Mouse (Mus musculus): Measurements from ENCODE around the gene Szt2.

Szt2 gene

DNA sequence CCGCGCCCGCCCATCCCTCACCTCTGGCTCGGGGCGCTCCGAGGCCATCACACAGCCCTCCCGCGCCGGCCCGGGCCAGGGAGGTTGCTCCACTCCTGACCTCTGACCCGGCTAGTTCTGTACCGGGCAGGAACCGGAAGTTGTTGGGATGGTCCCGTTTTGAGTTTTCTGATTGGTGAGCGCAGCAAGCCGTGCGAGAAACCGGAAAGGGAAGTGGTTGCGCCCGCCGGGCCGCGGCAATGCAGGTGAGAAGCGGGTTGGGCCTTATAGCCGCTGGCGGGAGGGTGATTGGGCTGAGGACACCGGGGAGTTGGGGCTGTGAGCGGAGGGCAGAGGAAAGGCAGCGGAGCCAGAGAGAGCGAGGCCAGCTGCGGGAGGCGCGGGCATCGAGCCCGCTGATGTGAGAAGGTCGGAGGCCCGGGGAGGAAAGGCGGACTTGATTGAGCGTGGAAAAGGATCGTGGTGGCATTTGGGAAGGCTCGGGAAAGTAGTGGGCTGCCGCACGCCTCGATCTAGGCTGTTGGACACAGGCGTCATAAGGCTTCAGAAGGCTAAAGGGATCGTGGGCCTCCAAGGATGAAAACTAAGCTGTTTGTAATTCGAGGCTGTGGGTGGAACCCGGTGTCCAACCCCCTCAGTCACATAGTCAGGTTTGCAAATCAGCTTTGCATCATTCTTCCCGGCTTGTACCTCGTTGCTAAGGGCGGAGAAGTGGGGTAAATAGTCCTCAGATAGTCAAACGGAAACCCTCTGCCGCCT, at the start of gene Szt2, which contains the start of gene Med8:
Szt2 (minus strand) TSS at position 132 of the 759 bp plus-strand sequence.
Med8 (plus strand) TSS at position 196 of the 759 bp plus-strand sequence.
- peak; percentile 93 for DNase-seq (ENCODE audit: low spot score in 2 of 2)

DNA sequence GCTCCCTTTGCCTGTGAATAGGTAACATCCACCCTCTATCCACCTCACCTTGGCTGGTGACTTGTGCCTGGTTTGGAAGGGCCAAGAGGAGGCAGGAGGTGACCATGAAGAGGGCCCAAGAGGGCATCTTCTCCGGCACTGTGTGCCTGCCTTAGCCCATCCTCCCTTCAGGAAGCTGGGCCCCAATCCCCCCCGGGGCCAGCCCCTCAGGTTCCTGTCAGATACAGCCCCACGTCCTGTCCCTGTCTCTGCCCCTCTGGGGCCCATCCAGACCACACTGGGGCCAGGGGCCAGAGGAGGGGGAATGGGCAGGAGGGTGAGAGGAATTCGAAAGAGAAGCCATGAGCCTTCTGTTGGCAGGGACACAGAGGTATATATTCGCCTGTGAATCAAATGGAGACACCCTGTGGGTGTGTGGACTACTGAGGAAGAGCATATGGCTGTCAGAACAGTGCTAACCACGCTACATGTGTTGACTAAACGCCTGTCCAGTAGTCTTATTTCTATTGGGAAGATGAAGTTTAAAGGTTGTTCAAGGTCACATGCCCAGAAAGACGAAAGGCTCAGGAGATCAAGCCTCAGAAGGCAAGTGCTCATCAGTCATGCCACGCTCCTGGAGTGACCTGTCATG, 48.4 kb upstream of the Szt2 start, which contains the start of gene Mpl:
Mpl (minus strand) TSS at position 169 of the 631 bp plus-strand sequence.
- no peak for DNase-seq (ENCODE audit: low spot score in 2 of 2)

DNA sequence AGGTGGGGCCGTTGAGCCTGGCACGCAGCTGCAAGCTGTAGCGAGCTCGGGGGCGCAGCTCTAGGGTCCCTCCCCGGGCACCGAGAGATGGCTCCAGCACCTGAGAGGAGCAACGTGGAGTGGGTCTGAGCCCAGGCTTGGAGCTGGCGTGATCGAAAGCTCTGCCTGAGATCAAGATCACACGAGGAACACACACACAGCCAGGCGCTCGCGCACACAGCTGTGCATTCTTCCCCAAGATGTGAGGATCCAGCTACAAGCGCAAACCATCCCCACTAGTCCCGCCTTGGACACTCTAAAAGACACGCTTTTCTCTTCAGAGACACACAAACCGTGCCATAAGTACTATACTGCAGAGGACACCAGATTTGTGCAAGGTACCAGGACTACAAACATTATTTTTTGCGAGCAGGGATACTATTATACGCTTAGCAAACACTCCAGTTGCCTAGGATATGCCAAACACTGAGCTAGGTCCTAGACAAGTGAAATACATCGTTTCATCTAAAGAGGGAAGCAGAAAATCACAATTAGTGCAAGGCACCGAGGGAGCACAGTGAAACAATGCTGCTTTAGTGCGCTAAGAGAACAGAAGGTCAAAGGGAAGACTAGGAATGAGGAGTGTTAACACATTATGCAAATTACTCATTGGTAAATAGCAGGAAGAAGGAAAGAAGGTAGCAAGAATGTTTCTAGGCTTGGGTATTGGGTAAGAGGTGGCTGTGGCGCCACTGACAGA, 37.5 kb upstream of the Szt2 start:
- no peak for DNase-seq (ENCODE audit: low spot score in 2 of 2)

DNA sequence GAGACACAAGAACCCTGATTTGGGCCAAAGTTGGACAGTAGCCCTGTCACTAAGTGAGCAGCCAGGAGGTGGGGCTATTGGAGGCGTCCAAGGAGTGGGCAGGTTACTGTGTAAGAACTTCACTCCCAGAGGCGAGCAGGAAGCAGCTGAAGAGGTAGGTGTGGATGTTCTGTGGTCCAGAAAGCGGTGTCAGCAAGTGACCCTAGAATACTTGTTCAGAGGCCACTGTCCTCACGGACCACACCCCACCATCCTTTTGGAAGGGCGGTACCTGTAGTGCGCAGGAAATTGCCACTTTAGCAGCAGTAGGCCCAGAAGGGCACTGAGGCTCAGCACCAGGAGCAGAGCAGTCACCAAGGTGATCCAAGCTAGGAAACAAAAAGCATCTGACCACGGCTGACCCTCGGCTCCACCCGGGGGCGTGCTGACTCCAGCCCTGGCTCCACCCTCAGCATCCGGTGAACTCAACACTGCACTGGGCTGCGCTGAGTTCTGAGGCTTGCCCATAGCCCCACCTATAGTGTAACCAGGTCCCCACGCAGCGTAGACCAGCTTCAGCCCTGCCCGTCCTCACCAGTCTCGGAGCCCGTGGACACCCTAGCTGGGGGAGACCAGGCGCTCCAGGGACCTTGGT, 36.8 kb upstream of the Szt2 start:
- DNase-seq (ENCODE audit: low spot score in 2 of 2) = no peak

DNA sequence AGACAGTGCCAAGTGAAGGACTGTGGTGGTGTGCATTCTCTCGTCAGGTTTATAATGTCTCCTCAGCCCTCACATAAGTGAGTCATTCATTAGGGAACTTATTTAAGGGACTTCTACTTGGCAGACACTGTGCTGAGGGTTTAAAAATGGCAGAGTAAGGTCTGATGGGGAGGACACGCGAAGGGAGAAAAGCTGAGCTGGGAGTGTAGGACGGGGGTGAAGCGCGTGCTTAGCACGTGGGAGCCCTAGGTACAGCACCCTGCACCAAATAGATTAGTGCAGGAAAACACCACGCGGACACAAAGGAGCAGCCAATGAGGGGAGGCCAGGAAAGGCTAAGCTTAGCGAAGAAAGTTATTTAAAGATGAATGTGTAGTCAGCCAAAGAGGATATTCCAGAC, 36.0 kb upstream of the Szt2 start:
- DNase-seq (ENCODE audit: low spot score in 2 of 2) = no peak

DNA sequence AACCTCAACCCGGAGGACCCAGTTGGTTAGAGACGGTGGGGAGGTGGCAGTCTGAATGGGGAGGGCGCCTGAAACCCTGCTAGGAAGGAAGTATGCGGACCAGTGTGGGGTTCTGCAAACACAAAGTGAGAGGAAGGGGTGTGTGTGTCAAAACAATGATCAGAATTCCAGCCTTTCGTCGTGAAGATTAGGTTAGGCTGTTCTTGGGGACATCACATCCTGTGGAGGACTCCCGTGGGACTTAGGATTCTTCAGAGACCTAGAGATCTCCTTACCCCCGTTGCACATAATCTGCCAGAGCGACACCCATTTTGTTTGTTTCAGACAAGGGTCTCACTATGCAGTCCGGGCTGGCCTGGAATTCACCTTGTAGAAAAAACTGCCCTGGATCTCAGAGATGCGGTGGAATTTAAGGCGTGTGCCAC, 28.8 kb upstream of the Szt2 start:
- peak; percentile 9 to 12 for DNase-seq (ENCODE audit: low spot score in 2 of 2)

DNA sequence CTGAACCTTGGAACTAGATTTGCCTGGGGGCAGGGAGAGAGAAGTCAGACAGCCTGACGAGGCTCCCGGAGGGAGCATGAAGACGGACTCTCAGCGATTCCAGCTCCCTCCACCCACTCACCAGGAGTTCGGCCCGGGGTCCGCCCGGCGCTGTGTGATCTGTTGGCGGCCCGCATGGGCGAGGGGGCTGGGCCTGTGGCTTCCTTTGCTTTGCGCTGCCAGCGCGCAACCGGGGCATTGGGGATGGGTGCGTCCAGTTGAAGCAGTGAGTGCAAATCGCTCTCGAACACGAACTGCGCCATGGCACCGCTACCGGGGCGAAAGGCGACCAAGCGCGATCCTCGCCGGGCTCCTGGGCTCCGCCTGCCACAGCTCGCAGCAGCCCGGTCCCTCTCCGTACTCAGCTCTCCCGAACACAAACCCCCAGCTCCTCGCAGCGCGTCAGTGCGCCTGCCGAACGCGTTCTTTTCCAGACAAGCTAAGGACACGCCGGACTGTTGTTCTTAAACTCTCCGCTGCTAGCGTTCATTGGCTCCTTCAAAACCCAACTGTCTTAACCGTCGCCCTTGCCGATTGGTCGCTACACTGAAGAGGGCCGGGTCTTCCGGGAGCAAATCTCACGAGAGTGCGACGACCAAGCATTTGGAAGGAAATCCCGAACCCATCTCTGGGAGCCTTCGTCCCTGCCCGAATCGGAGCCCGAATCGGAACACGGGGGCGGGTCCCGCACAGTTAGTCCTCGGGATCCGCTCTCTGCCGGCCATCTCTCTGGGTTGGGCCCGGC, 27.9 kb upstream of the Szt2 start, which contains the start of gene Cdc20:
Cdc20 (minus strand) TSS at position 533 of the 784 bp plus-strand sequence.
- DNase-seq (ENCODE audit: low spot score in 2 of 2) = peak; percentile 83 to 85

DNA sequence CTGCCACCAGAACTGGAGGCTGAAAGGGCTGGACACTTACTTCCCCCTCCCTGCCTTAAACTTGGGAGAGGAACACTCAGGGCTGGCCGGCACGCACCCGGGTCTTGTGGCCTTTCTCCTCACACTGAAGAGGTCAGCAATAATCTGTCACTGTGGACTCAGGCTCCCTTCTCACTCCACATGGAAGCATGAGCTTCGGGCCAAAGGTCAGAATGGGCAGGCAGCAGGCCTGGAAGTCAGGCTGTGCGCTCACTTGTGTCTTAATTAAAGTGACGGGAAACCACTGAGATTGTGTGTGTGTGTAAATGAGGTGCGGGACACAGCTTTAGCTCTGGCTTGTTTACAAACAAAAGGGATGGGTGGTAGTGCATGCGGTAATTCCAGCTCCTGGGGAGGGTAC, 23.3 kb upstream of the Szt2 start:
- DNase-seq (ENCODE audit: low spot score in 2 of 2) = no peak

DNA sequence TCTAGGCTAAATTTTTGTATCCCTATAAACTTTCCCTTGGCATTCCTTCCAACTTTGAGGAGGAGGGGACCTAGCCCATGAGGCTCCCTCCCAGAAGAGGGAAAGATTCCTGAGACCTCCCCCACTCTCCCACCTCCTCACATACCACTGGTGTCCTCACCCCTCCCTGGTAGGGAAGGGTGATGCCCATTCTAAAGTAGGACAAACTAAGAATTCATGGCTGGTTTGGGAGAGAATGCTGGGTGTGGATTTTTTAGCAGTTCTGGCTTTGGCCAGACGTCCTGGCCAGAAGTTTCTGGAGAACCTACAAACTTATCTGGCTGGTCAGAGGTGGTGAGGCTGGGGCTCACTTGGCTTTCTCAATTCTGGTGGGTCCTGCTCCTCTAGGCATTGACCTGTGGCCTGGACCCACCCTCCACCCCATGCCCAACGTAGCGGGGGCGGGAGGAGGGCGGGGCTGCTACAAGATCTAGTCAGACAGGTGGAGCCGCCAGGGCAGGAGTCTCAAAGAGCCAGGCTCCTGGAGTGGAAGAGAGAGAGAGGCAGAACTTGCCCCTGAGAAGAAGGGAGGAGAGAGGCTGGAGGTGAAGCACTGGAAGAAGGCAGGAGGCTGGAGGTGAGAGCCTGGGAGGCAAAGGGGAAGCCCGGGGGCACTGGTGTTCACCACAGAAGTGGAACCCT, 20.3 kb upstream of the Szt2 start:
- no peak for DNase-seq (ENCODE audit: low spot score in 2 of 2)

DNA sequence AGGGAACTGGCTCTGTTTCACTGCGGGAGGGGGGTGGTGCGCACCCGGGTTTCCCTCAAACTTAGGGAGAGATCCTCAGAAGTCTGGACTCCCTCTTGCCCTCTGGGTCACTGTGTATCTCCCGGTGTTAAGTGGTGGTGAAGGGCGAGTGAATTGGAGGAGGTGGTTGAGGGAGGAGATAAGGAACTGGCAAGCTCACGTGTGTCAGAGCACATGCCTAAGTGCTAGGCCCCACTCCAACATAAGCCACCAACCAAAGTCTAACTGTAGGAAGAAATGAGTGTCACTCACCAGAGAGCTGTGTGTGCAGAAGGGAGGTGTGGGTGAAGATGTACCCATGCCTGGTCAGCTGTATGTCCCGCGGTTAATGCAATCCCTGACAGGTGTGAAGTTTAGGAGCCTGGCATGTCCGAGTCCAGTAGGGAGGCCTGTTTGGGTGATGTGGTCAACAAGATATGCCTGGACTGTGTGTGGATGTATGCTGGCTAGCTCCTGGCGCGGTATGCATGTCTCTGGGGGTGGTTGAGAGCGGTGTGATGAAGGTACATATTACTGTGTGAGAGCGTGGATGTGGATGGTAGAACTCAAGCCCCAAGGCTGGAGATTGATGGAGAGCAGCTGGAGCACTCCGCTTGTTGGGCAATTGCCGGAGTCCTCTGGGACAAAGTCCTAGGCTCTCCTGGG, 19.6 kb upstream of the Szt2 start:
- DNase-seq (ENCODE audit: low spot score in 2 of 2) = peak in 1 of 2 experiments; percentile 10

DNA sequence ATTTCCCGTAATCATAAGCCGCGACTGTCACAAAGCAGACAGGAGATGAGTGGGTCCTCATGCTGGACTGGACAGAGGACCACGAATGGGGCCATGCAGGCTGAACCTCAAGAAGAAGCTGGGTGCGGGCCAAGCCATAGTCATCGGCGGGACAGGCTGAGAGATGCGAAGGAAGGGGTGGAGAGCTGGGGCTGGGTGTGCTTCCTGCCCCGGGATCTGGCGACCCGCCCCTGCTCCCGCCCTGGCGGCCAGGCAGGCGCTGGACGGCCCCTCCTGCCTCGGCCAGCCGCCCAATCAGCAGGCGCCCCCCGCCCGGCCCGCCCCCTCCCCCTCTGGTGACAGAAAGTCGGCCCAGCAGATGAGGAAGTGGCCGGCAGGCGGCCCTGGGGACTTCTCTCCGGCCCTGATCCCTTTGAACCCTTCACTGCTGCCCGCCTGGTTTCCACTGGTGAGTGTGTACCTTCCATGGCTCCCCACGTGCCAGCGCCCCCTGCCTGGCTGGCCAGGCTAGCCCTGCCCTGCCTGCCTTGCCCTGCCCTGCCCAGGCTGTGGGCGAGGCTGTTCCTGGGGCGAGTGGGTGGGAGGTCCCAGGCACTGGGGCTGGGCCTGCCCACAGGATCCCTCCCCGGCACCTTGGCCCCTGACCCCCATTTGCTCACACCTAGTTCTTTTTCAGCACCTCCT, 18.8 kb upstream of the Szt2 start, which contains the start of gene Elovl1:
Elovl1 (plus strand) TSS at position 326 of the 684 bp plus-strand sequence.
- DNase-seq (ENCODE audit: low spot score in 2 of 2) = peak; percentile 73 to 74

DNA sequence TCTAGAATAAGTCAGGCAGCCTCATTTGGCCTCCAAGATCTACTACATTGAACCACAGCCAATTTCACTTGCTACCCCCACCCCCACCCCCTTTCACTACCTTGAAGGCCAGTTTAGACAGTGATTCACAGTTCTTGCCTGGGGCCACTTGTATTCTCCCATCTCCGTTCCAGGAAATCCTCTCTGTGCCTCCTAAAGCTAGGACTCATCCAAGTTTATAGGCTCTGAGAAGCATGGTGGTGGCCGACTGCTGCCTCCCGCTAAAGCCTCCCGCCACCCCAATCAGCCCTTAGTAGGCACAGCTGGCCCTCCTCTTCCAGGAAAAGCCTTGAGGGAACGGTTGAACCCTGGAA, 18.3 kb upstream of the Szt2 start:
- DNase-seq (ENCODE audit: low spot score in 2 of 2) = no peak

DNA sequence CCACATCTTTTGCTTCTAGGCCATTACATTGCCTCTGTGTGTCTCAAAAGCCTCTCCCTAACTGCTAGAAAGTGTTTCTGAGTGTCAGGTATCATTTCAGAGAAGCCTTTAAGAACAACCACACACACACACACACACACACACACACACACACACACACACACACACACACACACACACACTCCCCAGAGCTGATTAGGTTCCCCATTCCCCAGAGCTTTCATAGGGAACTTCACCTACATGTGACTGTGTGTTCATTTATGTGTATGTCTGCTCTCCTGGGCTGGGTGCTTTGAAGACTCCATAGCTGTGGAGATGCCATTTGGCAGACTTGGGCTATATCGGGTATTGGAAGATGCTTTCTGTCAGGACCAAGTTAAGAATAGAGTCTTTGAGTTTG, 16.3 kb upstream of the Szt2 start:
- DNase-seq (ENCODE audit: low spot score in 2 of 2) = no peak

DNA sequence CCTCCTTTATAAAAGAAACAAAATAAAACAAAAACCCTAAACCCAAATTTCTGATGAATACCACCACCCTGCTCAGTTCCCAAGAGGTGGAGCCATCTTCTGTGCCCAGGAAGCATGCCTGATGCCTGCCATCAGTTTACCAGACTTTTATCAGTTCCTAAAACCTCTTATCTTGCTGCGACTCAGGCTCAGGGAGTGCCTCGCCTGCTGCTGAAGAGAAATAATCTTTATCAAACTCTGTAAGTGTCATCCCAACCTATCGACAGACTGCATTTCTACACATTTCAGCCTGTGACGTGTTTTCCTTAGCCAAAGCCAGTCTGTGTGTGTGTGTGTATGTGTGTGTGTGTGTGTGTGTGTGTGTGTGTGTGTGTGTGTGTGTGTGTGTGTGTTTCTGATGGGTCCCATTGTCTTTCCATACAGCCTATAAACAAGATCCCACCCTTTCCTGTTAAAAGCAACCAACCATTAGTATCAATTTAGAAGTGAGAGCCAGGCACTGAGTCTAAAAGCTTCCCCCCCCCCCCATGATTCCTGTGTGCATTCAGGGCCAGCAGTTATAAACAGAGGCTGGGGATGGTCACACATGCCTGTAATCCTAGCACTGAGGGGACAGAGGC, 15.6 kb upstream of the Szt2 start:
- no peak for DNase-seq (ENCODE audit: low spot score in 2 of 2)

DNA sequence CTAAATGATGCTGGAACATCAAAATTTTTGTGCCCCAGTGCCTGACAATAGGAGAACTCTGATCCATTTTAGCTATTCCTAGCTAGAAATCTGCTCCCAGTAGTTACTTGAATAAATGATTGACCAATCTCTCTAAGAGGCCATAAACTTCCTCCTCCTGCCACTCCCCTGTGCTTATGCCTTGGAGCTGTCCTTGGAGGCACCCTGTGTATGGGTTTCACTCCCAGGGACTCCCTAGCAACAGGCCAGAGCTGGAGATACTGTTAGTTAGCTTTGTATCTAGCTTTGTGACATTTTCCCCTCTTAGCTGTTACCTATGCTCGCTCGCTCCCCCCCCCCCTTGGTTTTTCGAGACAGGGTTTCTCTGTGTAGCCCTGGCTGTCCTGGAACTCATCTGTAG, 12.3 kb upstream of the Szt2 start:
- DNase-seq (ENCODE audit: low spot score in 2 of 2) = no peak

DNA sequence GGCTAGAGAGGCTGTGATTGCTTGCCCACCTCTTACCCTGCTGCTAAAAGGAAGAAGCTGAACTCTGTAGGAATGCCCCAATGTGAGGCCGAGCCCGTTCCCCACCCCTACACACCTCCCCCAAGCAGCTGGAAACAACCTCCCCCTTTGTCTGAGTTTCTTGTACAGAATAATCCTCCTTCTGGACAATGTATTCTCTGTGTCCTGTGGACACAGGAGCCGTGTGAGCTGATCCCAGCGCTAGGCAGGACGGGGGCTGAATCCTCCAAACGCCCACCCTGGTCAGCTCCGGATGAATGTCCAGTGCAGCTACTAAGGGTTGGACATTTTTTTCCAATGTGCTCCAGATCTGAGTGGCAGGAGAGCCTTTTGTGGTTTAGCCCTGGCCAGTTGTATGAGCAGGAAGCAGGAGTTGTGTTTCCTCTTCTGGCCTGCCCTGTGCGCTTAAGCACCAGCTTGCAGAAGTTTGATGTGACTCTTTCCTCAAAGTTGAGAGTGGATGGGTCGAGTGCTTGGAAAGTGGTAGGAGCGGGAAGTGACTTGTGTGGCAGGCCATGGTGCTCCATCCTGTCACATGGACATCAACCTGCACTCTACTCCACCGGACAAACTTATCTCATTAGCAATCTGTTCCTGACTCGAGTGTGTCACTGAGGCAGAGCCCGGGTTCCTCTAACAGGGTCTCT, 8.2 kb upstream of the Szt2 start:
- DNase-seq (ENCODE audit: low spot score in 2 of 2) = no peak

DNA sequence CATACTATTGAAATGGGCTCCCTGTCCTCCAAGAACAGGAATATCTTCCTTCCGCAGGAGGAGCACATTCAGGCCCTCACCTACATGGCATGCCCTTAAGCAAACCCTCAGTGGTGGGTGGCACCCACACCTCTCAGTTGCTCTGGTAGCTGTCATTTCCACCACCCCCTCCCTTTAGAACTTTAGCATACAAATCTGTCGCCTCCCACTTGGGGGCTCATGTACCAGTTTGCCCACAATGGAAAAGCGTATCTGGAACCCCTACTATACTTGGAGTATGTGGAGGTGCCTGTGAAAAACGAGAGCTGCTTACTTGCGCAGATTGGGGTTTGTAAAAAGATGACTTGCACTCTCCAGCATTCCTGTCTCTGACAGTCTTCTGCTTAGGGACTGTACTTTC, 7.3 kb upstream of the Szt2 start:
- no peak for DNase-seq (ENCODE audit: low spot score in 2 of 2)

DNA sequence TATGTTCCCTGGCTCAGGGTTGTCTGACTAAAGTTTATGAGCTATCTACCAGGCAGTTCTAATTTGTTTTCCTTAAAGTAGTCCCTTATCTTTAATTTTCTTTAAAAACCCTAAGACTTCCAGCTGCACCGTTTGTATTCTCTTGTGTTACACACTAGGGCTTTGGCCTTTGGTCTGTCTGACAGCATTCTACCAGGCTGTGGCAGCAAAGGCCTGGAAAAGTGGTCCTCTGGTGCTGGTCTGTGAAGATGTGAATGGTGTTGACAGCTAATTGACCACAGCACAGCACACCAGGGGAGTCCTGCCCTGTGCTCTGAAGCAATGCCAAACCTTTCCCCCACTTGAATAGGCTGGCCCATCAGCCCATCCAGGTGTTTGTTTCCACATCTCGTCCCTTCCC, 6.7 kb upstream of the Szt2 start:
- DNase-seq (ENCODE audit: low spot score in 2 of 2) = no peak

Measured in natural killer cell, adult 2 months (primary cell).